ENCODE assay signal across 8 mouse cellular contexts in genomic region chr10:120751295-120751722, GRCm38 (mm10).
DNase-seq lines count a peak whose midpoint lies in the region; ATAC-seq and TF ChIP-seq lines count a peak whose summit lies in the region.

No protein-coding gene starts in this region.

- H3K4me1 ChIP-seq in embryonic fibroblast, embryonic 13.5 days (ENCODE audit: control insufficient read depth, insufficient read depth, low read length): peaks cover 2% of the 10 kb centered on the region
- H3K4me1 ChIP-seq in limb, embryonic 15.5 days: peaks cover 15% of the 10 kb centered on the region
- 0 out of 2 replicates have a peak, but pooled peaks cover 2% of the 10 kb centered on the region for H3K4me1 ChIP-seq in forebrain, embryonic 16.5 days (replicated peaks; ENCODE audit: control insufficient read depth, insufficient read depth, low read length)

- no peaks in the 10 kb centered on the region for H3K36me3 ChIP-seq in limb, embryonic 15.5 days
- H3K36me3 ChIP-seq in forebrain, embryonic 16.5 days (ENCODE audit: control insufficient read depth, insufficient read depth): no peaks in the 10 kb centered on the region

- H3K27me3 ChIP-seq in limb, embryonic 15.5 days: no peaks in the 10 kb centered on the region
- H3K27me3 ChIP-seq in forebrain, embryonic 16.5 days (replicated peaks; ENCODE audit: control insufficient read depth, insufficient read depth, low read length): no peaks in the 10 kb centered on the region

- H3K27ac ChIP-seq in embryonic fibroblast, embryonic 13.5 days (ENCODE audit: insufficient read depth, low read length): peak overlapping the region; percentile 63
- H3K27ac ChIP-seq in limb, embryonic 15.5 days: peak overlapping the region; percentile 80
- H3K27ac ChIP-seq in forebrain, embryonic 16.5 days (ENCODE audit: low read length): no peak overlapping the region

- peak overlapping the region; percentile 26; the same call in 1 of the 2 replicates for H3K4me2 ChIP-seq in limb, embryonic 15.5 days
- H3K4me2 ChIP-seq in forebrain, embryonic 16.5 days (ENCODE audit: low read length): no peak overlapping the region

- 0 out of 2 replicates have a peak, but pooled peaks cover 4% of the 10 kb centered on the region for H3K9me3 ChIP-seq in limb, embryonic 15.5 days
- no peaks in the 10 kb centered on the region for H3K9me3 ChIP-seq in forebrain, embryonic 16.5 days (ENCODE audit: control insufficient read depth, low read length)

- no peak for TF ChIP-seq CTCF in embryonic fibroblast, embryonic 13.5 days (IDR thresholded peaks at IDR 0.05; ENCODE audit: borderline replicate concordance, insufficient read depth, low read length)

- TF ChIP-seq POLR2A in embryonic fibroblast, embryonic 13.5 days (IDR thresholded peaks at IDR 0.05; ENCODE audit: low read depth, low read length): no peak

- ATAC-seq in limb, embryonic 15.5 days (ENCODE audit: insufficient number of reproducible peaks, low FRiP score, low TSS enrichment, low read depth): peak; percentile 92
- no peak for ATAC-seq in forebrain, embryonic 16.5 days

- no peak overlapping the region for H3K4me3 ChIP-seq in embryonic fibroblast, embryonic 13.5 days (ENCODE audit: insufficient read depth, low read length)
- H3K4me3 ChIP-seq in limb, embryonic 15.5 days: no peak overlapping the region
- H3K4me3 ChIP-seq in forebrain, embryonic 16.5 days (replicated peaks; ENCODE audit: low read length): no peak overlapping the region

- intact Hi-C loops in heart, postnatal 36 days (cut with DNase I): no loop called here

- DNase-seq in embryo, embryonic 11 days: peak; percentile 18
- DNase-seq in embryo, embryonic 10 days (ENCODE audit: low spot score): no peak
- peak; percentile 94 for DNase-seq in Muller cell, postnatal 12 days (ENCODE audit: inconsistent ontology term)
- peak; percentile 69 to 70 for DNase-seq in heart, postnatal 36 days
- peak; percentile 52 for DNase-seq in testis, postnatal 14 days (ENCODE audit: low spot score)

- WGBS in limb, embryonic 15.5 days: 25% methylated on average over 11 of the region's 11 CpGs
- WGBS in forebrain, embryonic 16.5 days: 62% methylated on average over 11 of the region's 11 CpGs

- no peak overlapping the region for H3K9ac ChIP-seq in limb, embryonic 15.5 days
- no peak overlapping the region for H3K9ac ChIP-seq in forebrain, embryonic 16.5 days (replicated peaks; ENCODE audit: low read depth, low read length)
